27 mouse cellular contexts compared by ENCODE assay signal in the genomic region with DNA sequence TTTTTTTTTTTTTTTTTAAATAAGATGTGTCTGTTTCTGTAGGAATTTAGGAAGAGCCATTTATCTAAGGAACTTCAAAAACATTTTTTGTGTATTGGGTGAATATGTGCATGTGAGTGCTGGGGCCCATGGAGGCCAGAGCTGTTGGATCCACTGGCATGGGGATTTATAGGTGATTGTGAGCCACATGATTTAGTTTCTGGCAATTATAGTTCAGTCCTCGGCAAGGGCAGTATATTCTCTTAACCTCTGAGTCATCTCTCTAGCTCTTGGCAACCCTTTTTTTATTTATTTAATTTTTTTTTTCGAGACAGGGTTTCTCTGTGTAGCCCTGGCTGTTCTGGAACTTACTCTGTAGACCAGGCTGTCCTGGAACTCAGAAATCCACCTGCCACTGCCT. TPM values are rescaled to one million over a fixed set of nuclear protein-coding genes. Genes with fewer than 3 reads are reported as not detected.
A peak's percentile ranks its signal among the peaks of the same experiment; 100 is the strongest.
DNase-seq lines count a peak whose midpoint lies in the region; ATAC-seq and TF ChIP-seq lines count a peak whose summit lies in the region.
"Had no signal": no experiment of that assay in that cellular context is flagged by ENCODE, and none has a peak within 500 bp of the region (broad histone marks: within the 10 kb centered on the region; RNA-seq: fewer than 3 reads in every experiment).

No protein-coding gene starts in this region.

- no peak for ATAC-seq in forebrain, embryonic 16.5 days
- ATAC-seq: activated CD4-positive, CD25-positive, alpha-beta regulatory T cell, adult 4 months; forebrain, embryonic 13.5 days; forebrain, postnatal 0 days; intestine, postnatal 0 days had no signal

- intact Hi-C loops in gastrocnemius, adult 2 months (cut with DNase I) = no loop called here

- no peaks in the 10 kb centered on the region for H3K4me1 ChIP-seq in forebrain, embryonic 16.5 days (replicated peaks; ENCODE audit: control insufficient read depth, insufficient read depth, low read length)
- H3K4me1 ChIP-seq: forebrain, embryonic 10.5 days; forebrain, embryonic 13.5 days; heart, embryonic 10.5 days had no signal

- no peak overlapping the region for H3K4me3 ChIP-seq in forebrain, embryonic 16.5 days (replicated peaks; ENCODE audit: low read length)
- H3K4me3 ChIP-seq in gastrocnemius, adult 2 months = no peak overlapping the region
- H3K4me3 ChIP-seq: forebrain, embryonic 10.5 days; forebrain, embryonic 13.5 days; heart, adult 2 months; heart, embryonic 10.5 days; heart, embryonic 13.5 days had no signal

- no peak overlapping the region for H3K27ac ChIP-seq in forebrain, embryonic 16.5 days (ENCODE audit: low read length)
- H3K27ac ChIP-seq in gastrocnemius, adult 2 months = no peak overlapping the region
- H3K27ac ChIP-seq: forebrain, embryonic 10.5 days; forebrain, embryonic 13.5 days; heart, adult 2 months; heart, embryonic 10.5 days; heart, embryonic 13.5 days; hindbrain, embryonic 14.5 days had no signal

- H3K27me3 ChIP-seq in forebrain, embryonic 16.5 days (replicated peaks; ENCODE audit: control insufficient read depth, insufficient read depth, low read length) = no peaks in the 10 kb centered on the region
- H3K27me3 ChIP-seq: CH12.LX; forebrain, embryonic 13.5 days; heart, embryonic 13.5 days had no signal

- DNase-seq in adrenal gland, postnatal 14 days = peak; percentile 12
- DNase-seq in adrenal gland, postnatal 10 days = no peak
- peak; percentile 58 for DNase-seq in 3T3-L1 (ENCODE audit: low read depth, low spot score)
- DNase-seq in NIH3T3 (ENCODE audit: low read depth) = peak; percentile 59
- no peak for DNase-seq in gastrocnemius, adult 2 months
- no peak for DNase-seq in gastrocnemius, adult 8-10 months (ENCODE audit: low spot score in 2 of 2)
- DNase-seq: B cell, adult 2 months; cerebellum, adult 11-12 months; cerebellum, adult 8-10 months; cerebellum, postnatal 10 days; forebrain, postnatal 0 days; gastrocnemius, postnatal 10 days; gastrocnemius, postnatal 36 days; heart, adult 2 months; heart, postnatal 14 days; heart, postnatal 4 days; kidney, adult 8-10 months had no signal

- no peak overlapping the region for H3K4me2 ChIP-seq in forebrain, embryonic 16.5 days (ENCODE audit: low read length)
- H3K4me2 ChIP-seq: forebrain, embryonic 13.5 days; heart, embryonic 13.5 days; hindbrain, embryonic 14.5 days had no signal

- 95% methylated on average over 2 of the region's 2 CpGs for WGBS in forebrain, embryonic 16.5 days

- H3K9me3 ChIP-seq in forebrain, embryonic 16.5 days (ENCODE audit: control insufficient read depth, low read length) = no peaks in the 10 kb centered on the region
- H3K9me3 ChIP-seq: forebrain, embryonic 10.5 days; forebrain, embryonic 13.5 days; G1E; heart, embryonic 10.5 days; heart, embryonic 13.5 days had no signal

- H3K36me3 ChIP-seq in forebrain, embryonic 16.5 days (ENCODE audit: control insufficient read depth, insufficient read depth) = 0 out of 2 replicates have a peak, but pooled peaks cover 3% of the 10 kb centered on the region

- no peak for TF ChIP-seq CTCF in gastrocnemius, adult 2 months (IDR thresholded peaks at IDR 0.05)

- no peak overlapping the region for H3K9ac ChIP-seq in forebrain, embryonic 16.5 days (replicated peaks; ENCODE audit: low read depth, low read length)
- H3K9ac ChIP-seq: forebrain, embryonic 13.5 days; forebrain, postnatal 0 days; heart, embryonic 13.5 days; hindbrain, embryonic 14.5 days had no signal

RNA-seq across cellular contexts. Expression of a gene that starts 14.4 kb away (rescaled TPM):
- total RNA-seq in adrenal gland, postnatal 14 days (2021) = 43.4 and 51.2 TPM in 2 replicates
- 10 to 100 TPM; 37.9 to 52.2 TPM for total RNA-seq in adrenal gland, postnatal 10 days (2021)
- 66.1 and 66.8 TPM in 2 replicates for polyA plus RNA-seq in forebrain, embryonic 16.5 days (2015; fragmentation: Nextera tagmentation; extraction: Ambion mirVana)
- total RNA-seq in gastrocnemius, adult 2 months (2021) = 10 to 100 TPM; 19.0 to 20.0 TPM
- 10 to 100 TPM; 16.8 to 33.6 (median 19.6) TPM for total RNA-seq in gastrocnemius, adult 8-10 months (2022)

Comparison
In these comparisons a context has a peak if more than half of its experiments do, and no peak if none do; other contexts are left out.
1. DNase-seq: peak in adrenal gland, postnatal 14 days (single experiment), 3T3-L1 (single experiment) and NIH3T3 (single experiment); none in adrenal gland, postnatal 10 days (single experiment), gastrocnemius, adult 2 months (single experiment) and gastrocnemius, adult 8-10 months (0 of 2).